Mouse (Mus musculus) erythroid progenitor cell, adult 5-6 weeks (primary cell): Measurements from ENCODE around the gene E2f4. TPM values are rescaled to one million over a fixed set of nuclear protein-coding genes. Genes with fewer than 3 reads are reported as not detected.

Experiments
- ATAC-seq: replicated peaks from 2 replicates; pipeline ENCODE4 v1.8.0; 2016; ENCODE audit warnings: moderate number of reproducible peaks, mild to moderate bottlenecking, moderate TSS enrichment, inconsistent platforms; ENCODE audit not compliant: poor library complexity, low FRiP score, severe bottlenecking
- total RNA-seq, 2 experiments: library from RNA; stranded (forward) in 1 of 2; stranded (reverse) in 1 of 2; fragments of 150-400 nt in 1 of 2; fragments of 186-747, 209-891 nt in 1 of 2; gene quantifications; 2 replicates each; pipeline versions ENCODE4 v1.2.3 to v1.2.4; 2015 to 2017; ENCODE audit warnings: low replicate concordance in 2 of 2

E2f4 gene
- total RNA-seq, 2 experiments from 2014 or later, result 326 to 674 TPM

GRCm38 (mm10) chr8:105309142-105309847 lies 11.8 kb downstream of the E2f4 start:
- no peak for ATAC-seq

GRCm38 (mm10) chr8:105310118-105310517 lies 12.7 kb downstream of the E2f4 start:
- ATAC-seq, result no peak

DNA sequence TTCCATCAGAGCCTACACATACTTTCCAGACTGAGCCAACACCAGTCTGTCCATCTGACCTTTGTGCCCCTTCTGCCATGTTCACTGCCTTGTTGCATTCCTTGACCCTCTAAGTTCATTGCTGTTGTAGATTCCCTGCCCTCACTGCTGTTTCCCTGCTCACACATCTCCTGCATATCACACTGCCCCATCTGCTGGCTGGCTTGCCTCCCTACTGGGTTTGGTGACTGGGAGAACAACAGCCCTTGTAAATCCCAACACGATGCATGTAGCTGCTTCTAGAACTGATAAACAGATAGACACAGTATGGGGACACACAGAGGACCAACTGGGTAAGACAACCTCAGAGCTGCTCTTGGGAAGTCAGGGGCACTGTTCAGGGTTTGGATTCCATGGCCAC lies 14.3 kb downstream of the E2f4 start:
- ATAC-seq, result no peak; the same call in 1 of the 2 replicates

DNA sequence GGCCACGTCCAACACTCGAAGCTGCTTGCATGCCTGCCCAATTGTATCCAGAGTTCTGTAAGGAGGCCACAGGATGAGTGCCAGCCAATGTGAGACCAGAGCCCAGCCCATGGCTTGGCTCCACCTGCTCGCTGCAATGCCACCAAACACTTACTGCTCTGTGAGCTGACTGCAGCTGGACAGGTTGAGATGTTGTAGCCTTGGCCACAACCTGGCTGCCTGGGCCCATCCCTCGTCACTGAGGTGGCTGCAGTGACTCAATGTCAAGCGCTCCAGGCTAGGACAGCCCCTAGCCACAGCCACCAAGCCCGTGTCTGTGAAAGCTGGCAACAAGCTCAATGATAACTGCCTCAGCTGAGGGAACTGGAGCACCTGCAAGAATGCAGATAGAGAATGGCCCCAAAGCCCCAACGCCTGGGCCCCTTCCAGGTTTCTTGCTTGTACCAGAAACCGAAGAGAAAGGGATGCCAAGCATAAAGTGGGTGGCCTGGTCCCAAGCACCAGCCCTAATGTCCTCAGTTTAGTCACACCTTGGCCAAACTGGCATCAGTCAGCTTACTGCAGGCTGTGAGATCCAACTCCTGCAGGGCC lies 15.5 kb downstream of the E2f4 start:
- ATAC-seq, result no peak

DNA sequence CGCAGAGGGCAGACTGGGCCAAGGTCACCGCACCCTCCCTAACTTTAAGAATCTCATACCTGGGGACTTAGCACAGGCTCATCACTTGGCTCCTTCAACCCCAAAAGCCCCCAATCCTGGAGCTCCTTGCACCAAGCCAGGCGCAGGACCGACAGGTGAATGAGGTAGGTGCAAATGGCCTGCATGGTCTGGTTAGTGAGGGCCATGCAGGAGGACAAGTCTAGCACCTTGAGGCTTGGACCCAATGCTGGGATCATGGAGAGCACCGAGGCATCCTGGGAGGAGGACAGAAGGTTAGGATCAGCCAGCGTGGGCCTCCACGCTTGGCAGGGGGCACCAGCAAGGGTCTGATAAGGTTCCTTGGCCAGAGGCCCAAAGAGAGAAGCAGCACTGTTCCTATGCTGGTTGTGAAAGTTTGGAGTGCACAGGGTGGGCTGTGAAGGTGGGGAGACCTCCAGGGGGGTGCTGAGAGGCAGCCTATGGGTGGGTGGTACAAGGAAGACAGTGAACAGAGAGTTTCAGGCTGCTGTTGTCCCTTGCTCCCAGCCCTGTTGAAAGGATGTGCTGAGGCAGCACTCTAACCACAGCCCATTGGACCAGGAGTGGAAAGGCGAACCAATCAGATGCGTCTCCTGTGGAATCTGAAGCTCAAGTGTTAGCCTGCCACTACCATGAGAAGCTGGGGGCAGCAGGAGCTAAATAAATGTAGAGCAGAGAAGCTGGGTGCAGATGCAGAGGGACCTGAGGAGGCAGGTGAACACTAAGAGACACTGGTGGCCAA lies 16.3 kb downstream of the E2f4 start:
- no peak for ATAC-seq

- ATAC-seq, result no peak
These were observed 17.8 kb downstream of the E2f4 start for GRCm38 (mm10) chr8:105315073-105315769.

DNA sequence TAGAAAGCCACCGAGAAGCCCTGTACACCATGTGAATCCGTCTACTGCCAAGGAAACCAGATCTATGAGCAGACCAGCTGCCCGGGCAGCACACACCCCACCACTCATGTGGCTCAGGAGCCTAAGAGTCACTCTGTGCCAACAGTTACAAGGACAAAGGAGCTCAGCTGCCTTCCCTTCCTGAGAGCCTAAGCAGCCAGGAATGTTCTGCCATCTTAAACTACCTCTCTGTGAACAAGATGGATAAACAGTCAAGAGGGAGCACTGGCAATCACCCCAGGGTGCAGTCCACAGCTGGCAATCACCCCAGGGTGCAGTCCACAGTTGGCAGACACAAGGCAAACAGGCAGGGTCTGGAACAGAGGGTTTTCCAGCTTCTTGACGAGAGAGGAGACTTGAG lies 20.5 kb downstream of the E2f4 start:
- no peak for ATAC-seq

- ATAC-seq, result no peak
These were observed 21.3 kb downstream of the E2f4 start for GRCm38 (mm10) chr8:105318662-105319190.

DNA sequence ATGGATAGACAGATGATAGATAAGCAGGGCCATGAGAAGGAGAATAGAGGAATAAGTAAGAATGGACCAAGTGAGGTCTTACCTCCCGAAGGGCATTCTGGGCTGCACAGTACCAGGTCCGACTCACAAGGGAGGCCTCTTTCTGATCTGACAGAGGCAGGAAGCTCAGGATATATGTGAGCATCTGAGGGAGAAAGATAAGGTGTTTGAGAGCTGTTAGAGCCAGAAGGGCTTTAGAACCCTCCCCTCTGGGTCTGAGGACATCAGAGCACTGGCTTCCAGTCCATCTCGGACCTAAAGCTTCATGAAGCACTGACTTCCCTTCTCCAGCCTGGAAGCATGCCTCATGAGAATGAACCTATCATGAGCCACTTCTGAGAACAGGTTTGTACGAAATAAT lies 25.7 kb downstream of the E2f4 start:
- ATAC-seq, result peak; percentile 78

GRCm38 (mm10) chr8:105325641-105326093 lies 28.2 kb downstream of the E2f4 start:
- ATAC-seq, result peak; percentile 16

DNA sequence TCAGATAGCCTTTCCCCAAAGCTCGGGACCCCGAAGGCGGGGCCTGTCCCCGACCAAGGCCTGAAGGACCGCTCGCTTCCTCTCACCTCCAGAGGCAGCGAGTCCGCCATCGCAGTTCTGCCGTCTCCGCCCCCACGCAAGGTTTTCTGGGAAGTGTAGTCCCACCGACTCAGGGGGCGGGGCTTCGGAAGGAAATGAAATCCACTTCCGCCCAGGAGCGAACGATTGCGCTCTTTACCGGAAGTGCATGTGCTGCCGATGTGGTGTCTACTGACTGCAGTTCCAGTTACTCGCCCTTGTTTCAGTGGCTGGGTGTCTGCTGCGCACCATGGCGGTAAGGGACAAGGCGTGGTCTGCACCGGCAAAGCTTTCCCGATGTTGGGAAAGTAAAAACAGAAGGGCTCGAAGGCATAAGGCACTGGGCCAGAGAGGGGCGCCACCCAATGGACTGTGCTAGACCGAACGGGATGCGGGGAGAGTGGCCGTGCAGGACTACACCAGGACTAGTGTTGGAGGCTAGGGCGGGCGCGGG lies 28.7 kb downstream of the E2f4 start, which contains the start of the genes Lrrc29 and Tmem208:
Gene Lrrc29 (minus strand): TSS at position 138 of the 532 bp plus-strand sequence.
Gene Tmem208 (plus strand): TSS at position 214 of the 532 bp plus-strand sequence.
- ATAC-seq, result peak; percentile 80

- no peak for ATAC-seq
These were observed 29.5 kb downstream of the E2f4 start for GRCm38 (mm10) chr8:105326968-105327367.

- no peak for ATAC-seq
These were observed 32.9 kb downstream of the E2f4 start for GRCm38 (mm10) chr8:105330325-105330724.

GRCm38 (mm10) chr8:105331469-105331868 lies 34.0 kb downstream of the E2f4 start:
- ATAC-seq, result no peak

DNA sequence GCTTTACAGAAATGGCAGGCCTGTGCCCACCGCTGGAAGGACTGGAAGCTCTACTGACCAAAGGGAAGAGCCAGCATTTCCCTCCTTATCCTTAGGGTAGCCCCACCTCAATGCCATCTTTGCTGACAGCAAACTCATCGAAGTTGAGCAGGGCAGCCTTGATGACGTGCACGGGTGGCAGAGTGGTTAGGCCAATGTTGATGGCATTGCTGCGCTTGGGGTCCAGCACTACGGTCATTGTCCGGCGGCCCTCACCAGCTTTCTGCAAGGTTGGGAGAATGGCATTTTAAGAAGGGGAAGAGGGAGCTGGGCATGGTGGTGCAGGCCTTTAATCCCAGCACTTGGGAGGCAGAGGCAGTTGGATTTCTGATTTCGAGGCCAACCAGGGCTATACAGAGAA lies 34.5 kb downstream of the E2f4 start:
- ATAC-seq, result no peak

DNA sequence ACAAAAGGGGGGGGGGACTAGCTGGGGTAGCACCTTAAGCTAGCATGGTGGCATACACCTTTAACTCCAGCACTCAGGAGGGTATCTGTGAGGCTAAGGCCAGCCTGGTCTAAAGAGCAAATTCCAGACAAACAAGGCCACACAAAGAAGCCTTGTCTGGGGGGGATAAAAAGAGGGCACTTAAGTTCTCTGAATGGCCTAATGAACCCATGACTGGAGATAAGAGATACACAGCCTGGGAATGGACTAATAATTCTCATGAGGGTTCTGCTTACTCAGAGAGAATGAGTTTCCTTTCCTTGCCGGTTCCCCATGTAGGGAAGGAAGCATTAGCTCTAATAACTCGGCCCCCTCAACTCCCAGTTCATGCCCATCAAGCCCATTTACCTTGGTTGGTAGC lies 35.1 kb downstream of the E2f4 start:
- no peak for ATAC-seq

DNA sequence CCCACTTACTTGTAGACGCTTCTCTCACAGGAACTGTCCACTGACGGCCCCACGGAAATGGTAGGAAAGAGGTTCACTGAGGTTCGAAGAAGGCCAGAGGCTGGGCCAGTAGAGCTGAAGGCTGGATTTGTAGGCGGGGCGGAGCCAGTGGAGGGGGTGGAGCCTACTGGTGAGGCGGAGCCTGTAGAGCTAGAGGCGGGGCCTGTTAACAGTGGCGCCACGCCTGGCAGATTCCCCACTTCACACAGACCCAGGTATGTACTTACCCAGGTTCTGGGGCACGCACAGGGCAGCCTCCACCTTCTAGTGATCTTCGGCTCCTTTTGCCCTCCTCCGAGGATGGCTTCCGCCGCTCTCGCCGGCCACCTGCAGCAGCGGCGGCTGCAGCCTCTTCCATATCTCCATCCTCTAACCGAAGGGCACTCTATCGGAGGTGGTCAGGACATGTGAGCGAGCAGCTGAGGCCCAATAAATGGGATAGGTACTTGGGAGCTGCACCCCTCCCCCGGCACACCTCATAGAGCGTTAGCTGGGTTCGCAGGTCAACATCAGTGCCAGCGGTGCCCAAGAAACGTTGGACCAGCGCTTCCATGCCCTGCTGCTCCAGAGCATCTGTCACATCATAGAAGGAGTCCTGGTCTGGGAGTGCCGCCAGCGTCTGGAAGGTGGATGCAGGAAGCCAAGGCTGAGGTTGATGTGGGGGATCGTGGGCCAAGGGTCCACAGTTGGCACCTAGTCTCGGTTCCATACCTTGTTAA lies 39.1 kb downstream of the E2f4 start:
- no peak for ATAC-seq

DNA sequence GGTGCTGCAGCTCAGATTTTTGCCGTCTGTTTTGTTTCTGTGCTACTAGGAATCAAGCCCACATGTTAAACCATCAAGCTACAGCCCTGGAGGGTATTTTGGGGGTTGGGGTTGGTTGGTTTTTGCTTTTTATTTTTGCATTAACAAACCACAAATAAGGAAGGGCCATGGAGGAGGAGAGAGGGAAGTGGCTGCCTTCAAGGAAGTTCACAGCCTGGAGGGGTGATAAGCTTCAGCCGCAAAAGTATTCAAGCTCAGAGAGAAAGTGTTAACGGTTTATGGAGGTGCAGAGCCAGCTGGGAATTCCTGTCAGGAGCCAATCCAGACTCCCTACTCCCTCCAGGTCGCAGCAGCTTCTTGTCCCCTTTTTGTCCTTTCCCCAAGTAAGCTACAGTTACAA lies 41.5 kb downstream of the E2f4 start:
- ATAC-seq, result no peak
